Mouse (Mus musculus) spleen, adult 2 months (tissue): Measurements from ENCODE around the gene Med10. TPM values are rescaled to one million over a fixed set of nuclear protein-coding genes. Genes with fewer than 3 reads are reported as not detected.

Source experiments
- DNase-seq, 2 experiments: peaks; one replicate each; pipeline versions ENCODE4 v3.0.0 to v3.0.0-alpha.2; 2012 to 2021; ENCODE audit warnings: low spot score in 2 of 2, low read depth in 1 of 2
- H3K27ac ChIP-seq: fragments of 200-500 bp; 2 replicates; pipeline ENCODE4 v1.5.1; 2012; ENCODE audit warnings: low read length, inconsistent platforms; ENCODE audit not compliant: insufficient read depth
- H3K27me3 ChIP-seq: fragments of 200-500 bp; 2 replicates; pipeline ENCODE4 v1.6.1; 2012; ENCODE audit warnings: mild to moderate bottlenecking, moderate library complexity, low read length, inconsistent platforms; ENCODE audit not compliant: control insufficient read depth, insufficient read depth
- H3K36me3 ChIP-seq: fragments of 200-500 bp; 2 replicates; pipeline ENCODE4 v1.6.1; 2012; ENCODE audit warnings: mild to moderate bottlenecking, low read length, inconsistent platforms; ENCODE audit not compliant: control insufficient read depth, insufficient read depth
- H3K4me1 ChIP-seq: fragments of 200-500 bp; 2 replicates; pipeline ENCODE4 v1.6.1; 2011; ENCODE audit warnings: inconsistent platforms; ENCODE audit not compliant: control insufficient read depth, insufficient read depth, insufficient read length
- H3K4me3 ChIP-seq: fragments of 200-500 bp; 2 replicates; pipeline ENCODE4 v1.5.1; 2011; ENCODE audit warnings: mild to moderate bottlenecking, inconsistent platforms; ENCODE audit not compliant: insufficient read depth, insufficient read length; ENCODE audit errors: extremely low read depth
- CTCF ChIP-seq: fragments of 200-500 bp; IDR thresholded peaks from 2 replicates; pipeline ENCODE4 v1.5.1; 2011; ENCODE audit warnings: mild to moderate bottlenecking, inconsistent platforms; ENCODE audit not compliant: insufficient read depth, insufficient read length, insufficient replicate concordance; ENCODE audit errors: extremely low read depth
- POLR2A ChIP-seq: fragments of 200-500 bp; IDR thresholded peaks from 2 replicates; pipeline ENCODE4 v1.6.1; 2011; ENCODE audit warnings: low read depth, low read length, inconsistent platforms
- WGBS: fragments of 180-500 bp; shearing (Covaris S2); methylation state at CpG from one replicate; pipeline ENCODE4 v1.1.7; 2018; 5-methylcytosine and 5-hydroxymethylcytosine counted together
- polyA plus RNA-seq: library from polyadenylated mRNA; depleted of rRNA; stranded (reverse); fragments of >200 nt; gene quantifications from 2 replicates; pipeline ENCODE4 v1.2.3, GENCODE M21; 2012

Gene Med10
- polyA plus RNA-seq, 1 experiment: 27.0 TPM

DNA sequence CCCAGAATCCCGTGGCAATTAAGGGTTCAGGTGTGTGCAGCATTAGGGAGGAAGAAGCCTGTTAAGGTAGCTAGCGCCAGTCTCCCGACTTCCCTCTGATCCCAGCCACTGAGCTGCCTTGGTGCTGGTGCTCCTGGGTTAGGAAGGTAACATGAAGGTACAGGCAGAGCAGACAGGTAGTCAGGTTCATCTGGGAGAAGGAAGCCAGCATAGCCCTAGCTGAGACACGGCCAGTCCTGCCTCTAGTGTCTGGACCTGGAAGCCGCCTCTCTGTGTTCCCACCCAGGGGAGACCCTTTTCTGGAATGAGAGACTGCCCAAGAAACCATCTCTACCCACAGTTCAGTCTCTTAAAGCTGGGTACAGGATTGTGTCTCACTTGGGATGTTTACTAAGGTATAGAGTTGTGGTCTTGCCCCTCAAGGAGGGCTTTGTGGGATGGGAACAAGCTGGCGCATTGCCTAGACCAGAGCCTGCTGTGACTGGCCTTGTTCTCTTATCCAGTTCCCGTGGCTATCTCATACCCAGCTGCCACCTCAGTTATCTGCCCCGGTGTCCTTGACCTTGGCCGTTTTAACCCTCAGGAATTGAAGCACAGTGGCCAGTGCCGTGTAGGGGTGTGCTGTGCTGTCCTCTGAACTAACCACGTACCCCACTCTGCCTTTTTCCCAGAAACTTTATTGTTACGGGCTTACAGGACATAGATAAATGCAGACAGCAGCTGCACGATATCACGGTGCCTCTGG, 8.9 kb downstream of the Med10 start:
- DNase-seq: no peak

DNA sequence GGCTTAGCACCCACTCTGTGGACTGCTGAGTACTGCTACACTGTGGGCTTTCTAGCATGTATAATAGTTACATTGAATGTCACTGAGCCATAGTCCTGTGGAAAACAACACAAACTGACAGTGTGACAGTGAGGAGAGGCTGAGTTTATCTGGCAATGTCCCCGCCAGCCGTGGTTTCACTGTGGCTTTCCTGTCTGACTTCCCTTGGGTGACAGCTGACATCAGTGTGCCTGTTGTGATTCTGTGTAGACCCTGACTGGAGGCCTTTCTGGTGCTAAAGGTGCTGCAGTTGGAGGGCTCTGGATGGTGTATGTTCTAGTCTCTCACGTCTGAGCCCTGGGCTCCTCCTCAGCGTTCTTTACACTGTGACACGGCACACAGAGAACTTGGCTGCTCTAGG, 11.7 kb downstream of the Med10 start:
- H3K4me1 ChIP-seq: peaks cover 7% of the 10 kb centered on the region
- H3K27ac ChIP-seq: no peak overlapping the region
- H3K36me3 ChIP-seq: peaks cover 33% of the 10 kb centered on the region
- DNase-seq: no peak
- no peak overlapping the region for H3K4me3 ChIP-seq
- WGBS: 40% methylated on average over 5 of the region's 5 CpGs
- TF ChIP-seq CTCF: no peak
- no peak for TF ChIP-seq POLR2A
- H3K27me3 ChIP-seq: no peaks in the 10 kb centered on the region

More for the DNA sequence above, 8.9 kb downstream of the Med10 start:
- Histone ChIP-seq H3K27me3 (no peaks in the 10 kb centered on the region), H3K27ac (no peak overlapping the region; the same call in 1 of the 2 replicates), H3K4me1 (peaks cover 7% of the 10 kb centered on the region), H3K4me3 (peak overlapping the region; percentile 87; the same call in 1 of the 2 replicates), H3K36me3 (peaks cover 26% of the 10 kb centered on the region)
- no peak for TF ChIP-seq CTCF
- no peak for TF ChIP-seq POLR2A
- 84% methylated on average over 14 of the region's 14 CpGs for WGBS

GRCm38 (mm10) chr13:69818306-69818705, 16.1 kb downstream of the Med10 start:
- 89% methylated on average over 4 of the region's 4 CpGs for WGBS
- Histone ChIP-seq H3K27ac (no peak overlapping the region), H3K36me3 (peaks cover 29% of the 10 kb centered on the region), H3K27me3 (no peaks in the 10 kb centered on the region), H3K4me3 (no peak overlapping the region), H3K4me1 (no peaks in the 10 kb centered on the region; the same call in 1 of the 2 replicates)
- DNase-seq: no peak
- no peak for TF ChIP-seq POLR2A
- TF ChIP-seq CTCF: no peak

DNA sequence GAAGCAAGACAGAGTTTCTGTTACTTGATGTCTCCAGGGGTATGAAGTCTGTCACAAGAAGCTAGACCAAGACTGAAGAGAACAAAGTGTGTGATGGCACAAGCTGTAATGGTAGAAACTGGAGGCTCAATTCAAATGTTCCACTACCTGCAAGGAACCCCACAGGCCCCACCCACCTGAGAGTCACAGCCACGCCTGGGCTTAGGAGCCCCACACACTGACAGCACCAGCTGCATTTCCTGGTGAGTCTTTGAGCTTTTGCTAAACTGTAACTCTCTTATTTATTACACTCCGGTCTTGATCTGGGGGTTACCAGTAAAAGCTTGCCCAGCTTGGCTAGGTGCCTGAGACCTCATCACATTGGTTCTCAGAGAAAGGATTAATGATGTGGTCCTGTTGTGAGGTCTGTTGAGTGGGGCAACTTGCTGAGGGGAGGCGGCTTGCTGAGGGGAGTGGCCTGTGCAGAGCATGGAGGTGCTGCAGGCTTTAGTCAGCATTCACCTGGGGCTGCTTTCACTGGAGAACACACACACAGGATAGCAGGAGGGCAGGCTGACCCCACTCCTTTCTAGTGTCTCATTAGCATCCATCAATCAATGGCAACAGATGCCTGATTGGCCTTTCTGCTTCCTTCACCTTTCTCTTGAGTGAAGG, 19.1 kb downstream of the Med10 start:
- Histone ChIP-seq H3K4me1 (no peaks in the 10 kb centered on the region; the same call in 1 of the 2 replicates), H3K4me3 (no peak overlapping the region), H3K27me3 (no peaks in the 10 kb centered on the region), H3K36me3 (peaks cover 6% of the 10 kb centered on the region), H3K27ac (no peak overlapping the region)
- TF ChIP-seq CTCF: no peak
- no peak for TF ChIP-seq POLR2A
- 46% methylated on average over 3 of the region's 3 CpGs for WGBS
- DNase-seq: no peak

DNA sequence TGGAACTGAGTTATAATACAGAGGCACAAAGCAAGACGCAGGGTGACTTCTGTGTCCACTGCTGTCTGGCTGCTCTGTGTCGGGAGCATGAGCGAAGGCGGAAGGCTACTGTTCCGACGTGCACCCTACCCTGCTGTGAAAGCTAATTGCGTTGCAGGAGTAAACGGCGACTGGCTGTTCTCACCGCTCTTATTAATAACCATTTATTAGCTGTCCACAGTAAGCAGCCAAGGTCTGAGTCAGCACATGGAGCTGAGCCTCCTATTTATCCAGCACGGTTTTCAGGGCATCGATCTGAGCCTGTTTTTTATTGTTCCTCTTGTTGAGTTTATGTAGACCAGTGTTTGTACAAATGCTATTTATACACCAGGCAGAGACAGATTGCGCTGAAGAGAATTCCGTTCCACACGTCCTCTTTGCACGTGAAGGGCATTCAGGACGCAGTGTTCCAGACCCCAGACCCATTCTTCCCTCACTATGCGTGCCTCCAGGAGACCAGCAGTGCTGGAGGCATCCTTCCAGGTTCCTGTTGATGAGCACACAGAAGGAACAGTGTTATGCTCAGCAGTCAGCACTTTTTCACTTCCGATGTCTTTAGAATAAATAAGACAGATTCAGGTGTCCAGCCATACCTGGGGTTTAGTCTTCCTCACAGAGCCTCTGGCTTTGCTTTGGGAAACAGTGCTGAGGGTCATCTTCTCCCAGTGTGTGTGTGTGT, 21.9 kb downstream of the Med10 start:
- H3K27ac ChIP-seq: no peak overlapping the region
- no peak for DNase-seq
- H3K27me3 ChIP-seq: no peaks in the 10 kb centered on the region
- 88% methylated on average over 19 of the region's 19 CpGs for WGBS
- H3K4me3 ChIP-seq: no peak overlapping the region
- no peak for TF ChIP-seq CTCF
- no peaks in the 10 kb centered on the region; the same call in 1 of the 2 replicates for H3K4me1 ChIP-seq
- no peaks in the 10 kb centered on the region for H3K36me3 ChIP-seq

DNA sequence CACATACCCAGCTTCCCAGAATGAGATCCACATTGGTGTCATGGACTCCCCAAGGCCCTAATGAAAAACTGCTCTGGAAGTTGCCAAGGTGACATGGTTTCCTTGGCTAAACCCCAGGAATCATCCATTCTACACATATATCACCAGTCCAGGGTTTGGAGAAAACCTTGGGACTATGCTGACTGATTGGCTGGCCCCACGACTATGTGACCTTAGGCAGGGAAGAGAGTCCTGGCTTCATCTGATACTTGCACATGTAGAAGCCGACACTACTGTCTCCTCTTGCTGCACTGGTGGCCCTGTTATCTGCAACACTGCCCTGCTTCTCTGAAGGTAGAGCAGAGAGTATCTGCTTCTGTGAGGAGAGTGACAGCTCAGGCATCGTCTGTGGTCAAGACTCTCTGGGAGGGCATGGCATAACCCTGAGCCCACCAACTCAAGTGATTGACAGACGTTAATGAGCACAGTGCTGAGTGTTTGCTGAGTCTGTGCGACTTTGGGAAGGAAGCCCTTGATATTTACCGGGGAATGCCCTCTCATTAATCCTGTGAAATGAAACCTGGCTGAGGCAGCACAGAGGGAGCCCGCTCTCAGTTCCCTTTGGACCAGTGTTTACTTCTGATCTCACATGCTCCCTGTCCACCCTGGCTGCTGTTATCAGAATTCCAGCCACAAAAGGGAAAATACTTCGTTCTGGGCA, 23.4 kb downstream of the Med10 start:
- DNase-seq: no peak
- H3K36me3 ChIP-seq: no peaks in the 10 kb centered on the region
- no peaks in the 10 kb centered on the region for H3K27me3 ChIP-seq
- no peaks in the 10 kb centered on the region; the same call in 1 of the 2 replicates for H3K4me1 ChIP-seq
- TF ChIP-seq POLR2A: no peak
- TF ChIP-seq CTCF: no peak
- 66% methylated on average over 8 of the region's 8 CpGs for WGBS
- H3K27ac ChIP-seq: no peak overlapping the region
- H3K4me3 ChIP-seq: no peak overlapping the region
